Mouse (Mus musculus) CH12.LX (cell line): ENCODE measurements at regions not wholly inside any gene's neighbourhood (a gene's known extent, or its start where the extent isn't known, plus 50 kb on each side); places are given as distances from the start of the nearest gene placed in this dataset.

Experiments used
- DNase-seq: peaks from one replicate; pipeline ENCODE4 v3.0.0-alpha.2; 2013; ENCODE audit errors: extremely low read depth
- H3K27ac ChIP-seq: 2 replicates; pipeline ENCODE4 v1.5.1; 2012; ENCODE audit warnings: low read depth, mild to moderate bottlenecking, control low read depth, moderate library complexity; ENCODE audit not compliant: insufficient read depth
- H3K27me3 ChIP-seq: replicated peaks from 2 replicates; pipeline ENCODE3; 2012; ENCODE audit warnings: inconsistent platforms
- H3K36me3 ChIP-seq, 2 experiments: replicated peaks in 1 of 2; 2 replicates each; pipeline versions ENCODE3 to v1.6.1; 2012; ENCODE audit warnings: inconsistent platforms in 1 of 2, low read length in 1 of 2, mild to moderate bottlenecking in 1 of 2, mixed read lengths in 1 of 2, moderate library complexity in 1 of 2; ENCODE audit not compliant: control insufficient read depth in 1 of 2, insufficient read depth in 1 of 2
- H3K4me1 ChIP-seq, 2 experiments: 2 replicates each; pipeline ENCODE4 v1.6.1; 2012; ENCODE audit warnings: inconsistent platforms in 1 of 2, moderate library complexity in 1 of 2; ENCODE audit not compliant: insufficient read depth in 2 of 2, control insufficient read depth in 1 of 2
- H3K4me2 ChIP-seq: 2 replicates; pipeline ENCODE4 v1.6.1; 2012; ENCODE audit warnings: low read depth, mild to moderate bottlenecking, control low read depth; ENCODE audit not compliant: poor library complexity, insufficient read depth, severe bottlenecking
- H3K4me3 ChIP-seq, 3 experiments: fragments of 150-350 bp in 1 of 3; sonication (generic) in 1 of 3; replicated peaks in 1 of 3; 2 replicates each; pipeline versions ENCODE3 to v1.5.1; 2011 to 2012; ENCODE audit warnings: low read depth in 2 of 3, low read length in 2 of 3, mild to moderate bottlenecking in 2 of 3, moderate library complexity in 2 of 3, control low read depth in 1 of 3, improper control_type of control experiment in 1 of 3, inconsistent platforms in 1 of 3, mixed read lengths in 1 of 3; ENCODE audit not compliant: poor library complexity in 1 of 3
- H3K79me2 ChIP-seq: replicated peaks from 2 replicates; pipeline ENCODE4 v1.6.1; 2012; ENCODE audit warnings: mild to moderate bottlenecking, moderate library complexity; ENCODE audit not compliant: control insufficient read depth, poor library complexity, insufficient read depth, severe bottlenecking; ENCODE audit errors: extremely low read depth
- H3K9ac ChIP-seq: 2 replicates; pipeline ENCODE4 v1.6.1; 2012; ENCODE audit warnings: low read depth, mild to moderate bottlenecking, control low read depth, moderate library complexity; ENCODE audit not compliant: insufficient read depth
- H3K9me3 ChIP-seq: replicated peaks from 2 replicates; pipeline ENCODE3; 2012; ENCODE audit warnings: low read length, inconsistent platforms, mixed read lengths
- BHLHE40 ChIP-seq: IDR thresholded peaks from 2 replicates; pipeline ENCODE4 v1.6.1; 2011; ENCODE audit warnings: mild to moderate bottlenecking, low read depth, low read length, improper control_type of control experiment
- CTCF ChIP-seq, 2 experiments: IDR thresholded peaks in 1 of 2; conservative IDR thresholded peaks in 1 of 2; 2 replicates each; pipeline ENCODE4 v1.5.1; 2011 to 2012; ENCODE audit warnings: low read depth in 2 of 2, low read length in 2 of 2, improper control_type of control experiment in 1 of 2, inconsistent platforms in 1 of 2, mild to moderate bottlenecking in 1 of 2, moderate library complexity in 1 of 2
- E2F4 ChIP-seq: IDR thresholded peaks from 2 replicates; pipeline ENCODE4 v1.6.1; 2011; ENCODE audit warnings: low read depth, low read length, improper control_type of control experiment; ENCODE audit not compliant: insufficient replicate concordance
- EP300 ChIP-seq: IDR thresholded peaks from 2 replicates; pipeline ENCODE4 v1.6.1; 2011; ENCODE audit warnings: low read length, improper control_type of control experiment
- GABPA ChIP-seq: IDR thresholded peaks from 2 replicates; pipeline ENCODE4 v1.6.1; 2012; ENCODE audit warnings: low read depth, low read length, improper control_type of control experiment, inconsistent platforms; ENCODE audit not compliant: insufficient replicate concordance
- IRF4 ChIP-seq: IDR thresholded peaks from 2 replicates; pipeline ENCODE4 v1.6.1; 2014; ENCODE audit warnings: low read depth, mild to moderate bottlenecking, inconsistent platforms, low read length, improper control_type of control experiment
- JUND ChIP-seq: conservative IDR thresholded peaks from 2 replicates; pipeline ENCODE4 v1.6.1; 2011; ENCODE audit warnings: low read depth, low read length, improper control_type of control experiment
- KAT2A ChIP-seq: IDR thresholded peaks from 2 replicates; pipeline ENCODE4 v1.6.1; 2012; ENCODE audit warnings: low read length, improper control_type of control experiment, inconsistent platforms; ENCODE audit not compliant: insufficient replicate concordance
- MAX ChIP-seq: IDR thresholded peaks from 2 replicates; pipeline ENCODE4 v1.6.1; 2011; ENCODE audit warnings: low read length, improper control_type of control experiment
- MEF2A ChIP-seq: IDR thresholded peaks from 2 replicates; pipeline ENCODE4 v1.6.1; 2014; ENCODE audit warnings: low read depth, mild to moderate bottlenecking, inconsistent platforms, low read length, improper control_type of control experiment, borderline replicate concordance
- MYC ChIP-seq: IDR thresholded peaks from 2 replicates; pipeline ENCODE4 v1.6.1; 2011; ENCODE audit warnings: low read depth, mild to moderate bottlenecking, improper control_type of control experiment, low read length
- NRF1 ChIP-seq: IDR thresholded peaks from 2 replicates; pipeline ENCODE4 v1.6.1; 2014; ENCODE audit warnings: low read depth, mild to moderate bottlenecking, inconsistent platforms, low read length, improper control_type of control experiment, moderate library complexity
- POLR2A ChIP-seq: IDR thresholded peaks from 2 replicates; pipeline ENCODE4 v1.6.1; 2011; ENCODE audit warnings: low read depth, mild to moderate bottlenecking, improper control_type of control experiment, low read length
- RAD21 ChIP-seq: IDR thresholded peaks from 2 replicates; pipeline ENCODE4 v1.6.1; 2011; ENCODE audit warnings: low read depth, mild to moderate bottlenecking, low read length, improper control_type of control experiment, moderate library complexity
- SMC3 ChIP-seq: IDR thresholded peaks from 2 replicates; pipeline ENCODE4 v1.6.1; 2011; ENCODE audit warnings: low read depth, low read length, improper control_type of control experiment
- TCF12 ChIP-seq: IDR thresholded peaks from 2 replicates; pipeline ENCODE4 v1.6.1; 2014; ENCODE audit warnings: low read depth, mild to moderate bottlenecking, inconsistent platforms, low read length, improper control_type of control experiment
- USF1 ChIP-seq: IDR thresholded peaks from 2 replicates; pipeline ENCODE4 v1.6.1; 2014; ENCODE audit warnings: low read depth, mild to moderate bottlenecking, inconsistent platforms, low read length, improper control_type of control experiment
- USF2 ChIP-seq: conservative IDR thresholded peaks from 2 replicates; pipeline ENCODE4 v1.6.1; 2011; ENCODE audit warnings: low read depth, low read length, improper control_type of control experiment
- ZC3H11A ChIP-seq: IDR thresholded peaks from 2 replicates; pipeline ENCODE4 v1.6.1; 2012; ENCODE audit warnings: low read depth, mild to moderate bottlenecking, inconsistent platforms, low read length, improper control_type of control experiment
- ZKSCAN1 ChIP-seq: IDR thresholded peaks from 2 replicates; pipeline ENCODE4 v1.6.1; 2012; ENCODE audit warnings: low read depth, inconsistent platforms, low read length, improper control_type of control experiment, borderline replicate concordance
- dilution Hi-C: fragments of 300-500 bp; cut with MboI; formaldehyde crosslinking; loops from 2 replicates; pipeline ENCODE4 v1.14.3; 2020; ENCODE audit warnings: low sequenced_read_pairs; ENCODE audit not compliant: extremely low pct_unique_long_range_greater_than_20kb, extremely low pct_ligation_motif_present
- in situ Hi-C: fragments of 300-500 bp; cut with MboI; formaldehyde crosslinking; loops from 3 replicates; pipeline ENCODE4 v1.14.3; 2019; ENCODE audit warnings: low sequenced_read_pairs, low pct_ligation_motif_present, low pct_unique_long_range_greater_than_20kb, mixed read lengths

DNA sequence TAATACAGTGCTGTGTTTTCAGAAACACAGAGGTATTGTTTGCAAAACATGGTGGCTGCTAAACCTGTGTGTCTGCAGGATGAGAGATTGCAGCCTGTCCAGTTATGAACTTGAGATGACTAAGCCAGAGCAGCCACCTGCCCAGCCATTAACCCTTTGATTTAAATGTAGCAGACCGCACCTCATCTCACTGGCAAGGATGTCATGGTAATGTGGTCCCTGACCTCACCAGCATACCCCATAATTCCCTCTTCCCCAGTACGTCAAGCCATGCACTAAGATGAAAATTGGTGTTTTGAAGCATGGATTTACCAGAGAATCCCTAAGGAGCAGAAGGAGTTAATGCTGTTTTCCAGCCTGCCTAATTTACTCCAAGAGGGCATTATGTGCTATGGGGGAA is 128.5 kb upstream of the Chl1 start:
- Histone ChIP-seq H3K79me2 (no peaks in the 10 kb centered on the region), H3K27ac (no peak overlapping the region), H3K27me3 (no peaks in the 10 kb centered on the region)
- TF ChIP-seq USF1, result no peak
- no peak for TF ChIP-seq MEF2A
- no peak for TF ChIP-seq USF2
- no peak for TF ChIP-seq BHLHE40
- TF ChIP-seq MYC, result no peak
- TF ChIP-seq TCF12, result no peak
- no peak for TF ChIP-seq E2F4
- TF ChIP-seq, all 38 proteins: peak for 0
- Histone ChIP-seq H3K4me3 (no peak overlapping the region), H3K4me1 (no peaks in the 10 kb centered on the region), H3K9ac (no peak overlapping the region), H3K36me3 (no peaks in the 10 kb centered on the region), H3K9me3 (peaks cover 42% of the 10 kb centered on the region), H3K4me2 (no peak overlapping the region)
- DNase-seq, result no peak
- in situ Hi-C loops, result no loop called here
- dilution Hi-C loops, result no loop called here

DNA sequence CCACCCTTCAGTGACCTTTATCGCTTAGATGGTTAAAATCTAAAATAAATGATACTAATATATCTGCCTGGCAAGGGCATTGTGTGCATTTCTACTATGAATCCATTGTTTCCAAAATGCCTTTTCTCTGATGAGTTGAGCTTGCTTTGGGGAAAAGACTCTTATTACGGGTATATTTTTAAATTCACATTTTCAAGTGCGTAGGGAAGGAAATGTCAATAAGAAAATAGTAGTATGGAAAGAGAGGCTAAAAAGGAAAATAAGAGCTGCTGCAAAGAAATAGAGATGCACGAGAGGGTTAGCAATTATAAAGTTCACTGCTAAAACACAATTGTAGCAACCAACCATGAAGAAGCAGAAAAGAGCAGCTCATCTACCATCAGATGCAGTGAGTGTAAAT is 123.8 kb upstream of the Chl1 start:
- TF ChIP-seq GABPA, result no peak
- no peak for TF ChIP-seq CTCF (conservative IDR thresholded peaks at IDR 0.05 in 1 of 2, IDR thresholded peaks at IDR 0.05 in 1 of 2; ENCODE audit: low read depth in 2 of 2, low read length in 2 of 2)
- no peak for TF ChIP-seq BHLHE40
- TF ChIP-seq ZKSCAN1, result no peak
- no peak for TF ChIP-seq MAX
- TF ChIP-seq NRF1, result no peak
- no peak for TF ChIP-seq JUND
- TF ChIP-seq IRF4, result no peak
- no peak for TF ChIP-seq USF2
- TF ChIP-seq EP300, result no peak
- no peak for TF ChIP-seq E2F4
- TF ChIP-seq RAD21, result no peak
- TF ChIP-seq POLR2A, result no peak
- TF ChIP-seq SMC3, result no peak
- no peak for TF ChIP-seq KAT2A
- no peak for TF ChIP-seq ZC3H11A
- no peak overlapping the region for H3K9ac ChIP-seq

More for the DNA sequence above, 123.8 kb upstream of the Chl1 start:
- no peaks in the 10 kb centered on the region for H3K4me1 ChIP-seq
- H3K9me3 ChIP-seq, result peaks cover 39% of the 10 kb centered on the region
- H3K27ac ChIP-seq, result no peak overlapping the region
- no peaks in the 10 kb centered on the region for H3K36me3 ChIP-seq
- no peaks in the 10 kb centered on the region for H3K79me2 ChIP-seq
- H3K4me3 ChIP-seq, result no peak overlapping the region
- H3K27me3 ChIP-seq, result no peaks in the 10 kb centered on the region
- no peak for DNase-seq
- H3K4me2 ChIP-seq, result no peak overlapping the region
- dilution Hi-C loops (no loop called here), in situ Hi-C loops (no loop called here)
